Mouse (Mus musculus): ENCODE measurements around the gene Bcar3. TPM values are rescaled to one million over a fixed set of nuclear protein-coding genes. Genes with fewer than 3 reads are reported as not detected.

Bcar3 gene
- polyA plus RNA-seq, 1 experiment from 2014 or later, result 14.0 TPM

DNA sequence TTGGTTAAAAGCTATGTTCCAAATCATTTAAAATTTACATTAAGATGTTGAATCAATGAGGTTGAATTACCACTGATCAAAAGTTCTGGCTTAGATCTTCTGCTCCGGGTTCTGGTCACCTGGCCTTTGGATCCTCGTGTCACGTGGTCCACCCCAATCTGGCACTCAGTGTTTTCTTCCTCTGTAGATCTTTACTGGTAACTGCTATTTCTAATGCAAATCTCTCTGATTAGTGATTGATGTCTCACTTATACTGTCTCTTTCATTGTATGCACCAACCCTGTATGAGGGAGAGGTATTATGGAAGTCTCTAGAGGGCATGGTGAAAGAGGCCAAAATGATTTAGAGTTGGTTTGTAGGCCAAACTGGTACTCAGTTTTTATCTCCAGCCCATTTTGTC, 198.1 kb downstream of the Bcar3 start:
- DNase-seq (no peak), ATAC-seq (ENCODE audit: insufficient read depth) (no peak)
- no peak overlapping the region for H3K27ac ChIP-seq (ENCODE audit: low read depth)
- TF ChIP-seq CTCF (IDR thresholded peaks at IDR 0.05; ENCODE audit: low read depth), result no peak
- WGBS, result 94% methylated on average over 3 of the region's 3 CpGs
- H3K4me1 ChIP-seq (ENCODE audit: insufficient read depth), result peaks cover 5% of the 10 kb centered on the region
- no peaks in the 10 kb centered on the region for H3K36me3 ChIP-seq (ENCODE audit: insufficient read depth)
- no peaks in the 10 kb centered on the region for H3K27me3 ChIP-seq (ENCODE audit: insufficient read depth, low read length)
- H3K4me2 ChIP-seq, result no peak overlapping the region
- no peaks in the 10 kb centered on the region for H3K9me3 ChIP-seq (ENCODE audit: low read depth, low read length)
- no peak overlapping the region for H3K4me3 ChIP-seq (ENCODE audit: low read depth, low read length)
- no peak overlapping the region for H3K9ac ChIP-seq

DNA sequence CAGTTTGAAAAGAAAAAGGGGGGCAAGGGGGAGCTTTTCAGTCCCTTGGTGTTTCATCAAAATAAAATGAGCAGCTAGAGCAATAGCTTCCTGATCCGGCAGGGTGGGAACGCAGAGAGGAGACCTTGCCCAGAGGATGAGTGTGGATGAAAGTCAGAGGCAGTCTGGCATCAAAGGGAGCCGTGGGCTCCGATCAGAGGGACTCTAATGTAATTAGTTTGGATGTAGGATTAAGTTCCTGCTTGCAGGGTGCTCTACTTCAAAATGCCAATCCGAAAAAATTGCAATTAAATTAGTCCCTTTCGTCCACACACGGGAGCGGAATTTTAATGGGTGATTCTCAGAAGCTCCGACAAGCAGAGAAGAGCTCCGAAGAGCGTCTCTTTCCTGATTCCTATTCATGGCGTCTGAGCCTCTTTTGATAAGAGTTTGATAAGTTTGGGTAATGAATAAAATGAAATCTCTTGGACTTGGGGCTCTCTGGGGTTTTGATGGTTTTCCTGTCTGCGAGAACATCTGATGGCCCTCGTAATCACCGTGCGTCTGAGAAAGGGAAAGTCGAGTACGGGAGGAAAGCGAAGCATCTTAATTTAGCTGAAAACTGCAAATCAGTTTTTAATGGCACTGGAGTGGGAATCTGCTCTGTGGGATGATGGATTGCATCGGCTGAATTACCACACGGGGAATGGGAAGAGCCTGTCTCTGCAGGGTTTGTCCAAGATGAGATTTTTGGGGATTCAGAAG, 199.1 kb downstream of the Bcar3 start:
- Histone ChIP-seq H3K4me3 (ENCODE audit: low read depth, low read length) (no peak overlapping the region), H3K9me3 (ENCODE audit: low read depth, low read length) (no peaks in the 10 kb centered on the region), H3K4me1 (ENCODE audit: insufficient read depth) (peaks cover 5% of the 10 kb centered on the region), H3K9ac (no peak overlapping the region), H3K27ac (ENCODE audit: low read depth) (no peak overlapping the region), H3K36me3 (ENCODE audit: insufficient read depth) (no peaks in the 10 kb centered on the region), H3K4me2 (no peak overlapping the region), H3K27me3 (ENCODE audit: insufficient read depth, low read length) (no peaks in the 10 kb centered on the region)
- TF ChIP-seq CTCF (IDR thresholded peaks at IDR 0.05; ENCODE audit: low read depth), result no peak
- ATAC-seq (ENCODE audit: insufficient read depth), result no peak
- no peak for DNase-seq
- 68% methylated on average over 21 of the region's 21 CpGs for WGBS

DNA sequence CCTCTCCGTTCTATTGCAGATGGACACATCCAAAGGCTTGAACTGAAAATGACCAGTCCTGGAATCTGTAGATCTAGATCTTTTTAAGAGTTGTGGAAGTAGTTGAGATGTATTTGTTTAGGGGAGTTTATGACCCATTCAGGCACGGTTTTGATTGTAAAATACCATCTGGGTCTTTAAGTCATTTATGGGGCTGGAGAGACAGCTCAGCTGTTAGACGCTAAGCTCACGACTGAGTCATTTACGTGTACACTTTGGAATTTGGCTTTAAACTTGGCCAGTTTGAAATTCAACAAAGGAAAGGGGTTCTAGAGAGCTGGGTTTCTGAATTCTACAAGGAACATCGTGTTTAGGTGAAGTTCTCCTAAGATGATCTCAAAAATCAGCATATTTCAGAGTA, 200.8 kb downstream of the Bcar3 start:
- TF ChIP-seq CTCF (IDR thresholded peaks at IDR 0.05; ENCODE audit: low read depth), result no peak
- Histone ChIP-seq H3K4me3 (ENCODE audit: low read depth, low read length) (no peak overlapping the region), H3K9me3 (ENCODE audit: low read depth, low read length) (no peaks in the 10 kb centered on the region), H3K4me2 (no peak overlapping the region), H3K4me1 (ENCODE audit: insufficient read depth) (peaks cover 5% of the 10 kb centered on the region; the same call in 1 of the 2 replicates), H3K36me3 (ENCODE audit: insufficient read depth) (no peaks in the 10 kb centered on the region), H3K27ac (ENCODE audit: low read depth) (no peak overlapping the region), H3K27me3 (ENCODE audit: insufficient read depth, low read length) (no peaks in the 10 kb centered on the region), H3K9ac (no peak overlapping the region)
- DNase-seq (no peak), ATAC-seq (ENCODE audit: insufficient read depth) (no peak)
- WGBS, result 58% methylated on average over 6 of the region's 6 CpGs

DNA sequence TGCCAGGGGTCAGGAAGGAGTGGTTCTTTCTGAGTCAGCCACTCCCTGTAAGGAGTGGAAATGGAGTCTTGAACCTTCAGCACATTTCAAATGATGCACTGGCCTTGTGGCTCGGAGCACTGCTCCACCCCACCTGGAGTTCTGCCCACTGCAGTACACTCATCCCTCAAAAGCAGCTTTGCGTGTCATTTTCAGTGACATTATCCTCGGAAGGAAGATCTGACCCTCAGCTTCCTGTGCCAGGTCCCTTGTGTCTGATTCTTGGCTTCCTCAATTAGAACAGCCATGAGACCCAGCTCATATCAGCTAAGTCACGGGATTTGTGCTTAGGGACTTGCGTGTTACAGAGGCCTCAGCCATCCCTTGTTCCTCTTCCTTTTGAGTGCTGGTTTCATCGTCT, 203.9 kb downstream of the Bcar3 start:
- WGBS, result 74% methylated on average over 6 of the region's 6 CpGs
- Histone ChIP-seq H3K4me2 (no peak overlapping the region), H3K27ac (ENCODE audit: low read depth) (no peak overlapping the region), H3K36me3 (ENCODE audit: insufficient read depth) (no peaks in the 10 kb centered on the region), H3K4me1 (ENCODE audit: insufficient read depth) (peaks cover 5% of the 10 kb centered on the region; the same call in 1 of the 2 replicates), H3K4me3 (ENCODE audit: low read depth, low read length) (no peak overlapping the region), H3K9ac (no peak overlapping the region), H3K9me3 (ENCODE audit: low read depth, low read length) (no peaks in the 10 kb centered on the region), H3K27me3 (ENCODE audit: insufficient read depth, low read length) (no peaks in the 10 kb centered on the region)
- ATAC-seq (ENCODE audit: insufficient read depth), result no peak
- no peak for TF ChIP-seq CTCF (IDR thresholded peaks at IDR 0.05; ENCODE audit: low read depth)
- no peak for DNase-seq

DNA sequence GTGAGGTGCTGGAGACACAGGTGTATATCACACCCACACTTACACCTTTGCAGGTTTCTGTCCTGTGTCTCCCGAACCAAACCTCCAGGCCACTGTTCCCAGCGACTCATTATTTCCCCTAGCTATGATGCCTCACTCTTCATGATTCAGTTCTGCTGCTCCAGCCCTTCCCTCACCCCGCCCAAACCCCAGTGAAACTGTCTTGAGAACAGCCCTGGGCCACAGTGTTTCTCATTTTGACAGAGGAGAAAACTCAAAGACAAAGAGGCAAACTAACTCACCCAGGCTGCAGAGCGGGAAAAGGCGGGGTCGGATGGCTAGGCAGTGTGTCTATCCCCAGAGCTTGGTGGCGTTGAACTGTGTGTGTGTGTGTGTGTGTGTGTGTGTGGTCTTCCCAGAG, 204.6 kb downstream of the Bcar3 start:
- no peak for DNase-seq
- 83% methylated on average over 7 of the region's 7 CpGs for WGBS
- no peak overlapping the region for H3K27ac ChIP-seq (ENCODE audit: low read depth)
- no peaks in the 10 kb centered on the region for H3K9me3 ChIP-seq (ENCODE audit: low read depth, low read length)
- H3K36me3 ChIP-seq (ENCODE audit: insufficient read depth), result no peaks in the 10 kb centered on the region
- peaks cover 5% of the 10 kb centered on the region; the same call in 1 of the 2 replicates for H3K4me1 ChIP-seq (ENCODE audit: insufficient read depth)
- no peak overlapping the region for H3K9ac ChIP-seq
- H3K27me3 ChIP-seq (ENCODE audit: insufficient read depth, low read length), result no peaks in the 10 kb centered on the region
- ATAC-seq (ENCODE audit: insufficient read depth), result no peak
- no peak for TF ChIP-seq CTCF (IDR thresholded peaks at IDR 0.05; ENCODE audit: low read depth)
- no peak overlapping the region for H3K4me3 ChIP-seq (ENCODE audit: low read depth, low read length)
- H3K4me2 ChIP-seq, result no peak overlapping the region

DNA sequence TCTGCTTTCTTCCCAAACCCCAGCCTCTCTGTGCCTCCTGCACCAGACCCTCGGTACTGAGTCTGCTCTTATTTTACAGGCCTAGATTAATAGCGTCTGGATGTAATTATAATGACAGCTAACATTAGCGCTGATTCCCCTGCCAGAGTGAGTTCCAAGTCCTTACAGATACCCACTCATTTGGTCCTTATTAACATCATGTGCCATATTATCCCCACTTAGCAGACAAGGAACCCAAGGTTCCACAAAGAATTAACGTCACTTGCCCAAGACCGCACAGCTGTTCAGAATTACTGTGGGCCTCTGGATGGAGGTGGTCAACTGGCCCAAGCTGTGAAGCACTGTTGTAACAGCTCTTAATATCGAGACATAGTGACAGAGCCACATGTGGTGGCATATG, 205.7 kb downstream of the Bcar3 start:
- Histone ChIP-seq H3K9ac (no peak overlapping the region), H3K4me2 (no peak overlapping the region), H3K27me3 (ENCODE audit: insufficient read depth, low read length) (no peaks in the 10 kb centered on the region), H3K4me3 (ENCODE audit: low read depth, low read length) (no peak overlapping the region), H3K4me1 (ENCODE audit: insufficient read depth) (peaks cover 5% of the 10 kb centered on the region; the same call in 1 of the 2 replicates), H3K27ac (ENCODE audit: low read depth) (no peak overlapping the region), H3K36me3 (ENCODE audit: insufficient read depth) (no peaks in the 10 kb centered on the region), H3K9me3 (ENCODE audit: low read depth, low read length) (no peaks in the 10 kb centered on the region)
- DNase-seq (no peak), ATAC-seq (ENCODE audit: insufficient read depth) (no peak)
- no peak for TF ChIP-seq CTCF (IDR thresholded peaks at IDR 0.05; ENCODE audit: low read depth)
- WGBS, result 80% methylated on average over 6 of the region's 6 CpGs

DNA sequence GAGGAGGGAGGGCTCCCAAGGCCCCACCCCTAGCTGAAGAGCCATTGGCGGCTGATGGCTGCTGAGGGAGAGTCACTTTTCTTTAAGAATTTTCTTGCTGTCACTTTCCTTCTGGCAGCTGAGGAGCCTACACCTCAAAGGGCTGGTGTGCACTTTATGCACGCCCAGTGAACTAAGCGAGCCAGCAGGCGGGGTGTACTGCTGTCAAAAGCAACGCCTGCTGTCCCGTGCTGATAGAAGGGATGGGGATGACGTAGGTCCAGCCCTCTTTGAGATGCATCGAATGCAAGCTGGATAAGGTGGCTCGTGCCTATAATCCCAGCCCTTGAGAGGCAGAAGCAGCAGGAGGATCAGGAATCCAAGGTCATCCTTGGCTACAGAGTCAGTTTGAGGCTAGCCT, 207.0 kb downstream of the Bcar3 start:
- no peak for ATAC-seq (ENCODE audit: insufficient read depth)
- DNase-seq, result no peak
- Histone ChIP-seq H3K9ac (no peak overlapping the region), H3K27me3 (ENCODE audit: insufficient read depth, low read length) (no peaks in the 10 kb centered on the region), H3K4me1 (ENCODE audit: insufficient read depth) (peaks cover 5% of the 10 kb centered on the region; the same call in 1 of the 2 replicates), H3K9me3 (ENCODE audit: low read depth, low read length) (no peaks in the 10 kb centered on the region), H3K36me3 (ENCODE audit: insufficient read depth) (no peaks in the 10 kb centered on the region), H3K27ac (ENCODE audit: low read depth) (no peak overlapping the region), H3K4me3 (ENCODE audit: low read depth, low read length) (no peak overlapping the region), H3K4me2 (no peak overlapping the region)
- no peak for TF ChIP-seq CTCF (IDR thresholded peaks at IDR 0.05; ENCODE audit: low read depth)
- WGBS, result 66% methylated on average over 9 of the region's 9 CpGs
